ENCODE assay signal across 16 mouse cellular contexts in the genomic region with DNA sequence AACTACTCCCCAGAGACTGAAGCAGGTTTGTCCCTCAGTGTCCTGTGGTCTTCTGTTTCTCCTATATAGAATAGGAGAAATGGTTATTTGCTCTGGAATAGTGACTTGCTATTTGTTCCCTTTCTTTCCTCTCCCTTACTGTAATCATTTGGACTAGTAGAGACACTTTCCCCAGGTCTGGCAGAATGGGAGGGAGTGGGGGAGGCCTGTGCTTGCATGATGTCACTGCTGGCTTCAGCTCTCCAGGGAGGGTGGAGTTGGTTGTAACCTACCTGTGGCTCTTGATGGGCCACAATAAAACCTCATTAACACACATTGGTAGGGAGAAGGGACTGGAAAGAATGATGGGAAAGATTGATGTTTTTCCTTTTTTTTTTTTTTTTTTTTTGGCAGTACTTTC. TPM values are rescaled to one million over a fixed set of nuclear protein-coding genes. Genes with fewer than 3 reads are reported as not detected.
DNase-seq lines count a peak whose midpoint lies in the region; ATAC-seq lines count a peak whose summit lies in the region.
"Had no signal": no experiment of that assay in that cellular context is flagged by ENCODE, and none has a peak within 500 bp of the region (broad histone marks: within the 10 kb centered on the region; RNA-seq: fewer than 3 reads in every experiment).

No protein-coding gene starts in this region.

- H3K27me3 ChIP-seq in heart, embryonic 13.5 days (replicated peaks): no peaks in the 10 kb centered on the region
- no peaks in the 10 kb centered on the region; the same call in 1 of the 2 replicates for H3K27me3 ChIP-seq in heart, embryonic 10.5 days (ENCODE audit: insufficient read depth, poor library complexity, severe bottlenecking)
- no peaks in the 10 kb centered on the region for H3K27me3 ChIP-seq in midbrain, embryonic 11.5 days (ENCODE audit: control insufficient read depth, insufficient read depth, low read length)
- no peaks in the 10 kb centered on the region for H3K27me3 ChIP-seq in midbrain, embryonic 14.5 days (ENCODE audit: control insufficient read depth, insufficient read depth, low read length)
- H3K27me3 ChIP-seq in limb, embryonic 12.5 days: no peaks in the 10 kb centered on the region
- H3K27me3 ChIP-seq: Patski had no signal

- H3K36me3 ChIP-seq in heart, embryonic 13.5 days: no peaks in the 10 kb centered on the region
- no peaks in the 10 kb centered on the region for H3K36me3 ChIP-seq in heart, embryonic 10.5 days
- H3K36me3 ChIP-seq in midbrain, embryonic 11.5 days (ENCODE audit: control insufficient read depth, insufficient read depth, low read length): no peaks in the 10 kb centered on the region
- no peaks in the 10 kb centered on the region for H3K36me3 ChIP-seq in midbrain, embryonic 14.5 days (ENCODE audit: control insufficient read depth, insufficient read depth, low read length)
- peaks cover 23% of the 10 kb centered on the region; the same call in 1 of the 2 replicates for H3K36me3 ChIP-seq in limb, embryonic 12.5 days

- no peak for DNase-seq in heart, embryonic 10.5 days (ENCODE audit: low spot score)
- DNase-seq in midbrain, embryonic 11.5 days (ENCODE audit: low spot score, missing footprints): no peak
- no peak for DNase-seq in midbrain, embryonic 14.5 days
- DNase-seq in right cerebral cortex, postnatal 36 days (ENCODE audit: low spot score in 2 of 2): no peak
- DNase-seq in gastrocnemius, postnatal 4 days (ENCODE audit: low spot score in 2 of 2): no peak
- DNase-seq: adrenal gland, adult 8-10 months; cerebellum, postnatal 14 days; gastrocnemius, postnatal 14 days; heart, postnatal 10 days; kidney, adult 11 months had no signal

- H3K4me3 ChIP-seq in heart, embryonic 13.5 days: no peak overlapping the region
- no peak overlapping the region for H3K4me3 ChIP-seq in heart, embryonic 10.5 days
- H3K4me3 ChIP-seq in midbrain, embryonic 11.5 days (ENCODE audit: low read depth, low read length): no peak overlapping the region
- no peak overlapping the region for H3K4me3 ChIP-seq in midbrain, embryonic 14.5 days (replicated peaks; ENCODE audit: low read depth, low read length)
- H3K4me3 ChIP-seq in limb, embryonic 12.5 days (replicated peaks): peak overlapping the region; percentile 99
- H3K4me3 ChIP-seq: erythroblast, embryonic 14.5 days had no signal

- H3K9me3 ChIP-seq in heart, embryonic 13.5 days: no peaks in the 10 kb centered on the region
- H3K9me3 ChIP-seq in heart, embryonic 10.5 days: no peaks in the 10 kb centered on the region
- H3K9me3 ChIP-seq in midbrain, embryonic 11.5 days (ENCODE audit: control insufficient read depth, low read length): no peaks in the 10 kb centered on the region
- no peaks in the 10 kb centered on the region for H3K9me3 ChIP-seq in midbrain, embryonic 14.5 days (ENCODE audit: control insufficient read depth, low read length)
- no peaks in the 10 kb centered on the region for H3K9me3 ChIP-seq in limb, embryonic 12.5 days

- H3K4me1 ChIP-seq in heart, embryonic 13.5 days: peaks cover 25% of the 10 kb centered on the region
- H3K4me1 ChIP-seq in heart, embryonic 10.5 days: peaks cover 27% of the 10 kb centered on the region
- peaks cover 15% of the 10 kb centered on the region for H3K4me1 ChIP-seq in midbrain, embryonic 11.5 days (ENCODE audit: control insufficient read depth, insufficient read depth, low read length)
- peaks cover 10% of the 10 kb centered on the region for H3K4me1 ChIP-seq in midbrain, embryonic 14.5 days (ENCODE audit: control insufficient read depth, insufficient read depth, low read length)
- peaks cover 61% of the 10 kb centered on the region for H3K4me1 ChIP-seq in limb, embryonic 12.5 days (replicated peaks)

- ATAC-seq in heart, embryonic 13.5 days (ENCODE audit: extremely low read depth, insufficient number of reproducible peaks, low FRiP score, low TSS enrichment): no peak
- no peak for ATAC-seq in midbrain, embryonic 11.5 days (ENCODE audit: low FRiP score)
- ATAC-seq in midbrain, embryonic 14.5 days (ENCODE audit: low FRiP score, low TSS enrichment): no peak
- no peak for ATAC-seq in limb, embryonic 12.5 days (ENCODE audit: insufficient number of reproducible peaks, insufficient read depth, low FRiP score, low TSS enrichment, low read depth)
- ATAC-seq: CD4-positive, CD25-positive, alpha-beta regulatory T cell, adult 4 months; Patski had no signal

- H3K4me2 ChIP-seq in heart, embryonic 13.5 days: no peak overlapping the region
- peak overlapping the region; percentile 11; the same call in 1 of the 2 replicates for H3K4me2 ChIP-seq in midbrain, embryonic 11.5 days
- H3K4me2 ChIP-seq in midbrain, embryonic 14.5 days (ENCODE audit: low read length): no peak overlapping the region
- peak overlapping the region; percentile 88 for H3K4me2 ChIP-seq in limb, embryonic 12.5 days

- 0 out of 2 replicates have a peak overlapping the region, but pooled peaks have one; percentile 62 for H3K9ac ChIP-seq in heart, embryonic 13.5 days
- no peak overlapping the region for H3K9ac ChIP-seq in midbrain, embryonic 11.5 days (ENCODE audit: low read length)
- H3K9ac ChIP-seq in midbrain, embryonic 14.5 days (replicated peaks; ENCODE audit: low read length): no peak overlapping the region
- no peak overlapping the region; the same call in 1 of the 2 replicates for H3K9ac ChIP-seq in limb, embryonic 12.5 days (replicated peaks)

- no peak overlapping the region for H3K27ac ChIP-seq in heart, embryonic 13.5 days (replicated peaks)
- no peak overlapping the region for H3K27ac ChIP-seq in heart, embryonic 10.5 days
- H3K27ac ChIP-seq in midbrain, embryonic 11.5 days (ENCODE audit: low read depth, low read length): no peak overlapping the region
- no peak overlapping the region for H3K27ac ChIP-seq in midbrain, embryonic 14.5 days (replicated peaks; ENCODE audit: low read depth, low read length)
- H3K27ac ChIP-seq in limb, embryonic 12.5 days: 0 out of 2 replicates have a peak overlapping the region, but pooled peaks have one; percentile 19
- H3K27ac ChIP-seq: macrophage had no signal

RNA-seq across cellular contexts. Expression of gene Sdc1, which starts 3.1 kb away (rescaled TPM):
- polyA plus RNA-seq in heart, embryonic 13.5 days (2015; fragmentation: Nextera tagmentation; extraction: Ambion mirVana): 39.5 and 41.3 TPM in 2 replicates
- polyA plus RNA-seq in heart, embryonic 10.5 days (2016; fragmentation: Nextera tagmentation; extraction: Ambion mirVana): 44.5 and 75.8 TPM in 2 replicates
- polyA plus RNA-seq in midbrain, embryonic 11.5 days (2014; fragmentation: Nextera tagmentation; extraction: Ambion mirVana): 67.9 and 73.8 TPM in 2 replicates
- 12.2 and 19.2 TPM in 2 replicates for polyA plus RNA-seq in midbrain, embryonic 14.5 days (2014; fragmentation: Nextera tagmentation; extraction: Ambion mirVana)
- polyA plus RNA-seq in limb, embryonic 12.5 days (2016; fragmentation: Nextera tagmentation; extraction: Ambion mirVana): 257 and 262 TPM in 2 replicates
- total RNA-seq in gastrocnemius, postnatal 4 days (2021): 10 to 100 TPM; 31.8 to 33.1 TPM

Comparison
In these comparisons a context has a peak if more than half of its experiments do, and no peak if none do; other contexts are left out.
1. H3K4me2 ChIP-seq: peak in midbrain, embryonic 11.5 days (single experiment) and limb, embryonic 12.5 days (single experiment); none in heart, embryonic 13.5 days (single experiment) and midbrain, embryonic 14.5 days (single experiment).